Mouse (Mus musculus) neutrophil, adult 59 days (primary cell): ENCODE measurements around the gene Akap14. TPM values are rescaled to one million over a fixed set of nuclear protein-coding genes. Genes with fewer than 3 reads are reported as not detected.

Experiments
- total RNA-seq, 2 experiments: library from RNA; stranded (reverse); gene quantifications; 1 replicate in 1 of 2; 2 replicates in 1 of 2; pipeline ENCODE4 v1.2.4; 2023

The Akap14 gene
- total RNA-seq: not detected

GRCm38 (mm10) chrX:37168742-37169141 lies at the start of gene Akap14:
Gene Akap14 (minus strand): TSS chrX:37168842.

GRCm38 (mm10) chrX:37210941-37211340 lies 42.3 kb upstream of the Akap14 start, which contains the start of gene Gm9:
Gene Gm9 (minus strand): TSS chrX:37211041.

GRCm38 (mm10) chrX:37191105-37191743 lies 22.6 kb upstream of the Akap14 start, which contains the start of the genes Ndufa1 and Rnf113a1:
Gene Ndufa1 (minus strand): TSS chrX:37191163.
Gene Rnf113a1 (plus strand): TSS chrX:37191245.

GRCm38 (mm10) chrX:37126671-37127358 lies 41.8 kb downstream of the Akap14 start, which contains the start of gene Nkap:
Gene Nkap (plus strand): TSS chrX:37126795.

GRCm38 (mm10) chrX:37110193-37110880 lies 58.3 kb downstream of the Akap14 start, which contains the start of gene Upf3b:
Gene Upf3b (minus strand): TSS chrX:37110322.

Other genes with a start within 250 kb of the Akap14 start
- 10 to 100 TPM; 22.5 to 27.0 TPM for gene Sept6, start 177.0 kb downstream of the Akap14 start, total RNA-seq
- under 1 TPM in 1 of 2 experiments, not detected in 1; 0.44 TPM for gene Sowahd, start 120.0 kb downstream of the Akap14 start, total RNA-seq
- 100 to 1,000 TPM; 356 to 442 TPM for gene Rpl39, start 83.4 kb downstream of the Akap14 start, total RNA-seq
- 10 to 100 TPM; 11.0 to 12.4 TPM for gene Upf3b, start 58.5 kb downstream of the Akap14 start, total RNA-seq
- 10 to 100 TPM; 10.7 to 14.5 TPM for gene Nkap, start 42.0 kb downstream of the Akap14 start, total RNA-seq
- 100 to 1,000 TPM; 109 to 125 TPM for gene Ndufa1, start 22.3 kb upstream of the Akap14 start, total RNA-seq
- gene Rnf113a1, start 22.4 kb upstream of the Akap14 start, total RNA-seq: 1 to 10 TPM; 4.0 to 4.7 TPM
- not detected for gene Gm9, start 42.2 kb upstream of the Akap14 start, total RNA-seq
- not detected for gene Rhox1, start 53.4 kb upstream of the Akap14 start, total RNA-seq
- gene Rhox2a, start 76.1 kb upstream of the Akap14 start, total RNA-seq: not detected
- gene Rhox3a, start 81.1 kb upstream of the Akap14 start, total RNA-seq: not detected
- gene Rhox4a, start 96.5 kb upstream of the Akap14 start, total RNA-seq: not detected
- not detected for gene Rhox3a2, start 211.2 kb upstream of the Akap14 start, total RNA-seq
- not detected for gene Rhox4a2, start 222.0 kb upstream of the Akap14 start, total RNA-seq
- not detected for gene Rhox2b, start 243.2 kb upstream of the Akap14 start, total RNA-seq